Mouse (Mus musculus) forebrain, embryonic 11.5 days (tissue): ENCODE data around the gene Nfrkb. TPM values are rescaled to one million over a fixed set of nuclear protein-coding genes. Genes with fewer than 3 reads are reported as not detected.

Experiments used
- ATAC-seq: fragments of 200-750 bp; cut with Nextera tagmentation; replicated peaks from 2 replicates; pipeline ENCODE4 v1.8.0; 2017; ENCODE audit warnings: moderate TSS enrichment; ENCODE audit not compliant: low FRiP score
- DNase-seq: peaks from one replicate; pipeline ENCODE4 v3.0.0-alpha.2; 2017; ENCODE audit warnings: low spot score
- H3K27ac ChIP-seq: fragments of 300-500 bp; sonication (generic); 2 replicates; pipeline ENCODE4 v1.5.1; 2014; ENCODE audit warnings: low read depth, low read length
- H3K27me3 ChIP-seq: fragments of 300-500 bp; sonication (generic); 2 replicates; pipeline ENCODE4 v1.6.1; 2014; ENCODE audit warnings: mild to moderate bottlenecking, low read length, mixed read lengths; ENCODE audit not compliant: control insufficient read depth, insufficient read depth
- H3K36me3 ChIP-seq: fragments of 300-500 bp; sonication (generic); 2 replicates; pipeline ENCODE4 v1.6.1; 2014; ENCODE audit warnings: mild to moderate bottlenecking, low read length, moderate library complexity, mixed read lengths; ENCODE audit not compliant: control insufficient read depth, insufficient read depth
- H3K4me1 ChIP-seq: fragments of 300-500 bp; sonication (generic); replicated peaks from 2 replicates; pipeline ENCODE4 v1.6.1; 2014; ENCODE audit warnings: low read length, mixed read lengths; ENCODE audit not compliant: control insufficient read depth, insufficient read depth
- H3K4me2 ChIP-seq: fragments of 300-500 bp; sonication (generic); 2 replicates; pipeline ENCODE4 v1.6.1; 2014; ENCODE audit warnings: low read depth, mild to moderate bottlenecking, low read length, moderate library complexity, mixed read lengths; ENCODE audit not compliant: severe bottlenecking
- H3K4me3 ChIP-seq: fragments of 300-500 bp; sonication (generic); 2 replicates; pipeline ENCODE4 v1.5.1; 2014; ENCODE audit warnings: low read depth, low read length
- H3K9ac ChIP-seq: fragments of 300-500 bp; sonication (generic); 2 replicates; pipeline ENCODE4 v1.6.1; 2014; ENCODE audit warnings: low read length
- H3K9me3 ChIP-seq: fragments of 300-500 bp; sonication (generic); 2 replicates; pipeline ENCODE4 v1.6.1; 2016; ENCODE audit warnings: low read length, mixed read lengths; ENCODE audit not compliant: control insufficient read depth
- WGBS: fragments of 180-500 bp; shearing (Covaris S2); extraction: QIAGEN DNeasy Blood & Tissue Kit; methylation state at CpG from one replicate; pipeline ENCODE4 v1.1.7; 2014; 5-methylcytosine and 5-hydroxymethylcytosine counted together
- polyA plus RNA-seq: library from polyadenylated mRNA; unstranded; fragments of >200 nt; fragmentation: Nextera tagmentation; extraction: Ambion mirVana; gene quantifications from 2 replicates; pipeline ENCODE4 v1.2.1, GENCODE M21; 2014

The Nfrkb gene
- polyA plus RNA-seq: 25.6 and 25.7 TPM in 2 replicates

DNA sequence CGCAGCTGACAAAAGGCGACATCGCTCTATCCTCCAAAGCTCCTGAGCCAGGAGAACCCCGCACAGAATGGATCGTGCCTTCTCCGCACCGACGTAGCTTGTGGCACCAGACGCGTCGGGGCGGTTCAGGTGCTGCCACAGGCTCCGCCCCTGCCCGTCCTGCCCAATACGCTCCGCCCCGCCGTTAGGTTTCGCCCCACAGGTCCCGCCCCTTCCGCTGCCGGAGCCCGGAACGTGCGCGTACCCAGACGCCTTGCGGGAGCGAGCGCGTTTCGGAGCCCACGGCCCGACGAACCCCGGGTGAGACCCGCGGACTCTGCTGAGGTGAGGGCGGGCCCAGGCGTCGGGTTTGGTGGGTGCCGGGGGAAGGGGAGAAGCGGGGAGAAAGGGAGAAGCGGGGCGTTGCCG is at the start of gene Nfrkb:
Nfrkb (plus strand) TSS at position 246 of the 408 bp plus-strand sequence.
- Histone ChIP-seq H3K4me2 (peak within 1 kb of the TSS; percentile 58), H3K9me3 (no peaks in the 10 kb centered on the region), H3K4me3 (peak within 1 kb of the TSS; percentile 85), H3K27me3 (no peaks in the 10 kb centered on the region), H3K9ac (peak within 1 kb of the TSS; percentile 82), H3K4me1 (peaks cover 6% of the 10 kb centered on the region), H3K36me3 (peaks cover 2% of the 10 kb centered on the region; the same call in 1 of the 2 replicates), H3K27ac (no peak within 1 kb of the TSS)
- 0% methylated on average over 38 of the region's 46 CpGs for WGBS
- ATAC-seq: peak; percentile 98
- peak; percentile 97 for DNase-seq

DNA sequence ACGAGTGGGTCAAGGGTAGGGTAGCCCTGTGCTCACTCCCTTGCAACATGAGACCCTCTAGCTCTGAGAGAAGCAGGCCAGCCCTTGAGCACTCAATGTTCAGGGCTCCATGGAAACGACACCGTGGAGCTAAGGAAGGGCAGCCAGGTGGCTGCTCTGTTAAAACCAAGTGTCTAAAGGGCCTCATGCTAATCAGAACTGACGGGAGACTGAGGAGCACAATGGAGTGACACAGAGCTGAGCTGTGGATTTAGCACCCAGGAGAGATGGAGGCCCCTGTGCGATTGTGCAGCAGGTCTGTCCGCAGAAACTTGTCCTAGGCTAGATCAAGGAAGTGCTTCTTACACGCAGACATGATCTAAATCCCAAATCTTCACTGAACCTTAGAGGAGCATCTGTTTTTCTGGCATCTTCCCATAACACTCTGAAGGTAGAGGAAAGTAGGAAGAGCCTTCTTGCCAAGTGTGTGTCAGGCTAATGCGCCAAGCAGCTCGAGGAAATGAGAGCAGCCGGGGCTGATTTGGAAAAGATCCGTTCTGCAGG is 41.6 kb upstream of the Nfrkb start:
- Histone ChIP-seq H3K4me2 (no peak overlapping the region), H3K4me3 (no peak overlapping the region), H3K9ac (no peak overlapping the region), H3K9me3 (no peaks in the 10 kb centered on the region), H3K36me3 (no peaks in the 10 kb centered on the region; the same call in 1 of the 2 replicates), H3K27ac (no peak overlapping the region), H3K4me1 (no peaks in the 10 kb centered on the region), H3K27me3 (no peaks in the 10 kb centered on the region)
- ATAC-seq (no peak), DNase-seq (no peak)
- WGBS: 65% methylated on average over 11 of the region's 11 CpGs

DNA sequence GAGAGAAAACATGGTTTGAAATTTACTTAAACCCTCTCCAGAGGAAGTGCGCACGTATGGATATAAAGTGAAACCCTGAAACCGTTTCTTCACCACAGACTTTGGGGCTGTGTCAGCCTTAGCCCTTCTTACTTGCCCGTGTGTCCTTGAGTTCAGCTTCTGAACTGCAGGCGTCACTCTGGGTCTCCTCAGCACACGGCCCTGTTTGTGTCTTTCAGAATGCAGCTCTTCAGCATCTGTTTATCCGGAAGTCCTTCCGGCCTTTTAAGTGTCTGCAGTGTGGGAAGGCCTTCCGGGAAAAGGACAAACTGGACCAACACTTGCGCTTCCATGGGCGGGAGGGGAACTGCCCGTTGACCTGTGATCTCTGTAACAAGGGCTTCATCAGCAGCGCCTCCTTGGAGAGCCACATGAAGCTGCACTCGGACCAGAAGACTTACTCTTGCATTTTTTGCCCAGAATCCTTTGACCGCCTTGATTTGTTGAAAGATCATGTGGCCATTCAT is 39.4 kb upstream of the Nfrkb start:
- no peak overlapping the region for H3K4me2 ChIP-seq
- no peaks in the 10 kb centered on the region for H3K9me3 ChIP-seq
- DNase-seq: no peak
- H3K36me3 ChIP-seq: no peaks in the 10 kb centered on the region; the same call in 1 of the 2 replicates
- WGBS: 76% methylated on average over 15 of the region's 15 CpGs
- no peaks in the 10 kb centered on the region for H3K4me1 ChIP-seq
- ATAC-seq: no peak
- H3K27me3 ChIP-seq: no peaks in the 10 kb centered on the region
- H3K4me3 ChIP-seq: no peak overlapping the region
- H3K9ac ChIP-seq: no peak overlapping the region
- H3K27ac ChIP-seq: no peak overlapping the region

DNA sequence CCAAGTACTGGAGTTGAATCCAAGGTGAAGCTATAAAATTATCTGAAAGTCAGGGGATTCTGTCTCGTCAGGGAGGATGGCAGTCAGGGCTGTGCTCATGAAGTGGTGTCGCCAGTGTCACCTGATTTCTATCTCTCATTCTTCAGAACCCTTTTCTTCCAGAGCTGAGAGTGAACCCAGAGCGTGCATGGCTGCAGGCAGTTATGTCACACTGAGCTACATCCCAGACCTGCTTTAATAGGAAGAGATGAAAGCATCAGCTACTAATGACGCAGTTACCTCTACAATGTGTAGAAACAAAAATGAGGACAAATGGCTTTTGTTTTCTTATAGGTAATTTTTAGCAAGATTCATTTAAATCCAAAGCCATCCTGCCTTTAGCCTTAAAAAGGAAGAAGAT is 37.5 kb upstream of the Nfrkb start:
- WGBS: 84% methylated on average over 4 of the region's 4 CpGs

DNA sequence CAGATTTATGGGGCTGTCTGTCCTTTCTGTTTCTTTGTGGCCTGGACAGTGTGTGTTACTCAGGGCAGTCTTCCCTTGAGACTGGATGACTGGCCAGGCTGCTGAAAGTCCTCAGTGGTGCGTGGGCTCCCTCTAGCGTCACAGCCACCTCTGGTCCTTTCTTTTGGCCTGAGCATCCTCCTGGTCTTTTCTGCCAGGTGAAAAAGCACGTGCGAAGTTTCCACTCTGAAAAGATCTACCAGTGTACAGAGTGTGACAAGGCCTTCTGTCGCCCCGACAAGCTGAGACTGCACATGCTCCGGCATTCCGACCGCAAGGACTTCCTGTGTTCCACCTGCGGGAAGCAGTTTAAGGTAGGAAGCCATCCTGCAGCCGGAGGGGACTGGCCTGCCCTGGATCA is 37.1 kb upstream of the Nfrkb start:
- no peaks in the 10 kb centered on the region for H3K9me3 ChIP-seq
- no peak overlapping the region for H3K4me3 ChIP-seq
- no peaks in the 10 kb centered on the region for H3K36me3 ChIP-seq
- H3K4me2 ChIP-seq: no peak overlapping the region
- DNase-seq (peak; percentile 79), ATAC-seq (no peak)
- no peaks in the 10 kb centered on the region for H3K4me1 ChIP-seq
- WGBS: 68% methylated on average over 11 of the region's 11 CpGs
- no peaks in the 10 kb centered on the region for H3K27me3 ChIP-seq
- H3K27ac ChIP-seq: no peak overlapping the region
- no peak overlapping the region for H3K9ac ChIP-seq

More for the DNA sequence above, 37.5 kb upstream of the Nfrkb start:
- H3K36me3 ChIP-seq: no peaks in the 10 kb centered on the region
- ATAC-seq (no peak), DNase-seq (no peak)
- no peak overlapping the region for H3K4me3 ChIP-seq
- H3K27ac ChIP-seq: no peak overlapping the region
- H3K4me2 ChIP-seq: no peak overlapping the region
- no peaks in the 10 kb centered on the region for H3K9me3 ChIP-seq
- H3K27me3 ChIP-seq: no peaks in the 10 kb centered on the region
- H3K4me1 ChIP-seq: no peaks in the 10 kb centered on the region
- H3K9ac ChIP-seq: no peak overlapping the region

DNA sequence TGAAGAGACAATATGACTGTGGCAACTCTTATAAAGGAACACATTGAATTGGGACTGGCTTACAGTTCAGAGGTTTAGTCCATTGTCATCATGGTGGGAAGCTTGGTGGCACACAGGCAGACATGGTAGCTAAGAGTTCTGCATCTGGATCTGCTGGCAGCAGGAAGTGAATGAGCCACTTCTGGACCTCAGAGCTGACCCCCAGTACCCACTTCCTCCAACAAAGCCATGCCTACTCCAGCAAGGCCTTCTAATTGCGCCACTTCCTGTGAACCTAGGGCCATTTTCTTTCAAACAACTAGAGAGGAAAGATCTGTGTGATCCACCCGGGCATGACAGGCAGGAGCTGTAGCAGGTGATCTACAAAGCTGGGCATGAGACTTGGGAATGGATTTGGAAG is 33.3 kb upstream of the Nfrkb start:
- no peaks in the 10 kb centered on the region for H3K9me3 ChIP-seq
- 86% methylated on average over 2 of the region's 2 CpGs for WGBS
- ATAC-seq (no peak), DNase-seq (no peak)
- H3K4me1 ChIP-seq: no peaks in the 10 kb centered on the region
- no peak overlapping the region for H3K4me3 ChIP-seq
- no peak overlapping the region for H3K27ac ChIP-seq
- H3K36me3 ChIP-seq: no peaks in the 10 kb centered on the region
- no peak overlapping the region for H3K4me2 ChIP-seq
- H3K9ac ChIP-seq: no peak overlapping the region
- H3K27me3 ChIP-seq: no peaks in the 10 kb centered on the region

DNA sequence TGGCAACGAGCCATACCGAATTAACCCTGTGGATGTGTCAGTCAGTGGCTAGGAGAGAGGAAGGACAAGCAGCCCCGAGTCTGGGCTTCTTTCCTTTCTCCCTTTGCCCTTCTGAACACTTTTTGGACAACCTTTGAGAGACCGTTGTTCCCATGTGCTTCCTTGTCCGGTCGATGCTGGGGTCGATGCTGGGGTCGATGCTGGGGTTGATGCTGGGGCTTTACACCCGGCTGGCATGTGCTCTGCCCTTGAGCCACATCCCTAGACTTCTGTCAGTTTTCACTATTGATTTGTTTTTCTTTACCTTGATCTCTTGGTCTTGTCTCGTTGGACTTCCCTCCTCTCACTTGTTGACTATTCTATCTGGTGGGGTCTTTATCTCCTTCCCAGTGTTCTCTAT is 32.5 kb upstream of the Nfrkb start:
- Histone ChIP-seq H3K4me1 (no peaks in the 10 kb centered on the region), H3K4me3 (no peak overlapping the region), H3K36me3 (no peaks in the 10 kb centered on the region), H3K27ac (no peak overlapping the region), H3K4me2 (no peak overlapping the region), H3K27me3 (no peaks in the 10 kb centered on the region), H3K9me3 (no peaks in the 10 kb centered on the region), H3K9ac (no peak overlapping the region)
- 90% methylated on average over 10 of the region's 10 CpGs for WGBS
- ATAC-seq: no peak
- DNase-seq: no peak

DNA sequence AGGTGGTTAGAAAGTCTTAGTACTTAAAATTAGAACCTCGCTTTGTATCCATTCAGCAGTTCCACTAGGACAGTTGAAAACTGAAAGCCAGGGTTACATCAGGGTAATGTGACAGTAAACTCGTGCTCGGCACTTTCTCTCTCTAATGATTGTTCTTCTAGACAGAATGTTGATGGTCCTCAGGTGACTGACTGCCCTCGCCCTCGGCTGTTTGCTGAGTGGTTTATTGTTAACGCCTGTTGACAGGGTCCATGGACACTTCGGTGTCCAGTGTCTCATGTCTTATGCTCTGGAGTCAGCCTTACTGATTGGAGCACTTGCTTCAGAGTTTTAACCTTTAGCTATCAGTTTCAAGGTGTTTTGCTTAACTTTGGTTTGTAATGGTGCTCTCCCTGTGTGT is 31.9 kb upstream of the Nfrkb start:
- 91% methylated on average over 7 of the region's 7 CpGs for WGBS
- Histone ChIP-seq H3K4me3 (no peak overlapping the region), H3K4me2 (no peak overlapping the region), H3K9me3 (no peaks in the 10 kb centered on the region), H3K4me1 (no peaks in the 10 kb centered on the region), H3K9ac (no peak overlapping the region), H3K27ac (no peak overlapping the region), H3K36me3 (no peaks in the 10 kb centered on the region), H3K27me3 (no peaks in the 10 kb centered on the region)
- no peak for ATAC-seq
- no peak for DNase-seq
